Mouse (Mus musculus): ENCODE data around the gene Depdc7. TPM values are rescaled to one million over a fixed set of nuclear protein-coding genes. Genes with fewer than 3 reads are reported as not detected.

Depdc7 gene
- polyA plus RNA-seq (2012; rRNA removed) = 9.2 and 10.8 TPM in 2 replicates

GRCm38 (mm10) chr2:104742741-104743064 lies at the start of gene Depdc7:
Gene Depdc7 (minus strand): TSS chr2:104742878.

GRCm38 (mm10) chr2:104716279-104716678 lies 26.4 kb downstream of the Depdc7 start, which contains the start of gene Pin1rt1:
Gene Pin1rt1 (minus strand): TSS chr2:104716379.

GRCm38 (mm10) chr2:104711585-104712485 lies 30.8 kb downstream of the Depdc7 start, which contains the start of gene Tcp11l1:
Gene Tcp11l1 (minus strand): TSS chr2:104712169.

Other genes with a start within 250 kb of the Depdc7 start
- gene Hipk3, start 248.4 kb downstream of the Depdc7 start, polyA plus RNA-seq (2012; rRNA removed) = 7.9 and 8.4 TPM in 2 replicates
- gene Cstf3, start 152.4 kb downstream of the Depdc7 start, polyA plus RNA-seq (2012; rRNA removed) = 11.9 and 15.0 TPM in 2 replicates
- gene Tcp11l1, start 30.7 kb downstream of the Depdc7 start, polyA plus RNA-seq (2012; rRNA removed) = 2.6 and 3.7 TPM in 2 replicates
- gene Pin1rt1, start 26.5 kb downstream of the Depdc7 start, polyA plus RNA-seq (2012; rRNA removed) = not detected in 2 replicates
- gene Qser1, start 73.9 kb upstream of the Depdc7 start, polyA plus RNA-seq (2012; rRNA removed) = 2.2 and 2.4 TPM in 2 replicates
- 0.53 and 0.57 TPM in 2 replicates for gene Prrg4, start 107.0 kb upstream of the Depdc7 start, polyA plus RNA-seq (2012; rRNA removed)
- gene Ccdc73, start 124.9 kb upstream of the Depdc7 start, polyA plus RNA-seq (2012; rRNA removed) = 2.0 and 2.2 TPM in 2 replicates